Mouse (Mus musculus): ENCODE data around the gene Il1a.
A peak's percentile ranks its signal among the peaks of the same experiment; 100 is the strongest.

Gene Il1a

DNA sequence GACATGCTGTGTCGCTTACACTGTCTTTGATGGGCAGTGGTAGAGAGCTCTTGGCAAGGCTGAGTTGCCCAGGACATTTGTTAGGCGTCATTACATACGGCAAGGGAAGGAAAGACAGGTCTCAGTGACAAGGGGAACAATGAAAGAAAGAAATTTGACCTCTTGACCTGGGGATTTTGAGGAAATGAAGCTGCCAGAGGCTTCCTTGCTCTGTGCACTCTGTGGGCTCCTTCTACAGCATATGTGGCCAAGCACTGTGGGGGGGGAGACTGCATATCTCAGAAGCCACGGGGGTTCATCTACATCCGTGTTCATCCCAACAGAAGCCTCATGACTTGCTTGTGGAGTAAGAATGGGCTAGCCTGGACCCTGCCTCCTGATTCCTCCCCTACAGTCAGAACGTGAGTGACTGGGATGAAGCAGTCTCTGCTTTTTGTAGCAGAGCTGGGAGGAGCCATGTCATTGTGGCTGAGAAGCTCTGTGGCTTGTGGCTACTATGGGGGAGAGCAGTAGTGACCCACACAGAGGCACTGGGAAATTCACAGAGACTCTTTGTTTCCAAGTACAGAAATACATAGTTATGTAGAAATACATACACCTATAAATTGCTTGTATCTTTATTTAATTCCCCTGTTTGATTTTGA is 48.5 kb downstream of the Il1a start:
- DNase-seq = no peak

DNA sequence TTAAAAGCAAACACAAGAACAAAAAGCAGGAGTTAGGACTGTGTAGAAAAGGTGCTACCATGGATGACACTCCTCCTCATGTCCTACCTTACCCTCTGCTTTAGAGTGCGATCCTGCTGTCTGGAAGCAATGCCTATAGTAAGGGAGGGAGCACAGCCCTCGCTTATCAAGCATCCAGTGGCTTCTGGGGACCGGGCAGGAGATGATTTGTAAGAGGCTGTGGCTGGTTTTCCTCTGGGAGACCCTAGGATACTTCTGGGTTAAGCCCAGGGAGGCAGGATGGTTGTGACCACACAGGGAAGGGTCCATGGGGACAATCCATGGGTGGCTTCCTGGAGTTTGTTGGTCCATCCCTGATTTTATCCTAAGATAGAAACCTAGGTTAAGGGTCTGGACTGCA is 49.1 kb downstream of the Il1a start:
- no peak for DNase-seq

GRCm38 (mm10) chr2:129258475-129259211 is 51.1 kb downstream of the Il1a start:
- DNase-seq = peak in 1 of 2 experiments; percentile 78

DNA sequence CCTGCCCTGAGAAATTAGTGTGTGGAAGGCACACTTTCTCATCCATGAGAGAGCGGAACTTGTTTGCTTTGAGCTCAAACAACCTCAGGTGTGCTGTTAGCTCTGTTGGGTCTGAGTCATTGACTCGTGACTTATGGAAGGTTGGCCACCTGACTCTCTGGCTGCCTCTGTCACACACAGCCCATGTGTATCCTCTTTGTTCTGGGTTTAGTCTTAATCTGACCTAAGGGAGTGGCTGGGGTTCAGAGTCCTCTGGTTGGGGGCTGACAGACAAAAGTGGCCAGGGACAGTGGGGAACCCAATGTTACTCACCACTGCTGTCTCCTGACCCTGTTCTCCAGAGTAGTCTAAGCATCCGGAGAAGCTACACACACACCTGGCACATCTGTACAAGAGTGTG is 51.7 kb downstream of the Il1a start:
- DNase-seq = no peak

DNA sequence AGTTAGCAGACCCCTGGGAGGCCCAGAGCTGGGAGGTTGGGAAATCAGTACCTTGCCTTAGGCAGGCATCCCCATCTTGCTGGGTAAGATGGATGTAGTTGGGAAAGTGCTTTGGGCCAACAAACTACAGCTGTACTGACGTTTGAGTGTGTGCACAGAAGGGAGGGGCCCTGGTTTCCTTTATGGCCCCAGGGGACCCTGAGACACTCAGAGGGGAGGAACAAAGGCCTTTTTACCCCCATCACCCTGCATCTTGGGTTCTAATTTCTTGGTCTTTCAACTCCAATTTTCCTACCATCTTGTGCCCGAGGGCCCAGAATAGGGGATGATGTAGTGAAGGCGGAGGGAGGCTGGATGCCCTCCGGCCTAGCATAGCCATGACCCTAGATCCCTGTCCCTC is 53.8 kb downstream of the Il1a start:
- no peak for DNase-seq

- no peak for DNase-seq
Observed at GRCm38 (mm10) chr2:129254076-129254475, 55.7 kb downstream of the Il1a start.

DNA sequence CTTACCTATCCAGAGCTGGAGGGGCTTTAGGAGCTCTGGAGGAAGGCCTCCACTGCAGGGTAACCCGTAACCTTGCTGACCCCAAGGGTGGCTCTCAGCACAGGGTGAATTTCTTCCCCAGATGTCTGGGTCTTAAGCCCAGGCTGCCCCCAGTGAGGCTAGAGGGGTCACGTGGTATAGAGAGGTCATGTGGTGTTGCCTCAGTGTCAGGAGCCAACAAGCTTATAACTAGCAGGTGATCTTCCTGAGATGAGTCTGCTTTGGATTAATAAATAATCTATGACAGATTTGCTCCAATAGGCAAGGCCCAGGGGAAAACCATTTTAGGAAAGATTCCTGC is 56.2 kb downstream of the Il1a start:
- DNase-seq = peak; percentile 33 to 56

- peak in 1 of 2 experiments; percentile 48 for DNase-seq
Observed at GRCm38 (mm10) chr2:129252836-129253630, 56.7 kb downstream of the Il1a start.
